Mouse (Mus musculus) stomach, embryonic 16.5 days (tissue): ENCODE data around the gene Cldn11. TPM values are rescaled to one million over a fixed set of nuclear protein-coding genes. Genes with fewer than 3 reads are reported as not detected.

Experiments used
- ATAC-seq: fragments of 200-750 bp; cut with Nextera tagmentation; 2 replicates; pipeline ENCODE4 v1.8.0; 2017; ENCODE audit warnings: moderate number of reproducible peaks, moderate TSS enrichment; ENCODE audit not compliant: insufficient read depth, low FRiP score
- H3K27ac ChIP-seq: fragments of 300-500 bp; sonication (generic); 2 replicates; pipeline ENCODE4 v1.5.1; 2014; ENCODE audit warnings: low read length
- H3K27me3 ChIP-seq: fragments of 300-500 bp; sonication (generic); 2 replicates; pipeline ENCODE4 v1.6.1; 2014; ENCODE audit warnings: low read length, control low read depth, mixed read lengths; ENCODE audit not compliant: control insufficient read depth, insufficient read depth
- H3K36me3 ChIP-seq: fragments of 300-500 bp; sonication (generic); 2 replicates; pipeline ENCODE4 v1.6.1; 2014; ENCODE audit warnings: low read length; ENCODE audit not compliant: control insufficient read depth, insufficient read depth
- H3K4me1 ChIP-seq: fragments of 300-500 bp; sonication (generic); 2 replicates; pipeline ENCODE4 v1.6.1; 2014; ENCODE audit warnings: low read length, control low read depth, mixed read lengths; ENCODE audit not compliant: control insufficient read depth, insufficient read depth
- H3K4me2 ChIP-seq: fragments of 300-500 bp; sonication (generic); 2 replicates; pipeline ENCODE4 v1.6.1; 2014; ENCODE audit warnings: low read depth, low read length, mixed read lengths
- H3K4me3 ChIP-seq: fragments of 300-500 bp; sonication (generic); replicated peaks from 2 replicates; pipeline ENCODE4 v1.5.1; 2014; ENCODE audit warnings: mild to moderate bottlenecking, low read length
- H3K9ac ChIP-seq: fragments of 300-500 bp; sonication (generic); 2 replicates; pipeline ENCODE4 v1.6.1; 2014; ENCODE audit warnings: low read length
- H3K9me3 ChIP-seq: fragments of 300-500 bp; sonication (generic); replicated peaks from 2 replicates; pipeline ENCODE4 v1.6.1; 2016; ENCODE audit warnings: low read length, control low read depth; ENCODE audit not compliant: control insufficient read depth
- WGBS: fragments of 180-500 bp; shearing (Covaris S2); extraction: QIAGEN DNeasy Blood & Tissue Kit; methylation state at CpG from one replicate; pipeline ENCODE4 v1.1.7; 2014; 5-methylcytosine and 5-hydroxymethylcytosine counted together
- polyA plus RNA-seq: library from polyadenylated mRNA; unstranded; fragments of >200 nt; fragmentation: Nextera tagmentation; extraction: Ambion mirVana; gene quantifications from 2 replicates; pipeline ENCODE4 v1.2.1, GENCODE M21; 2015

Cldn11 gene
- polyA plus RNA-seq, 1 experiment from 2014 or later, result 4.2 TPM

DNA sequence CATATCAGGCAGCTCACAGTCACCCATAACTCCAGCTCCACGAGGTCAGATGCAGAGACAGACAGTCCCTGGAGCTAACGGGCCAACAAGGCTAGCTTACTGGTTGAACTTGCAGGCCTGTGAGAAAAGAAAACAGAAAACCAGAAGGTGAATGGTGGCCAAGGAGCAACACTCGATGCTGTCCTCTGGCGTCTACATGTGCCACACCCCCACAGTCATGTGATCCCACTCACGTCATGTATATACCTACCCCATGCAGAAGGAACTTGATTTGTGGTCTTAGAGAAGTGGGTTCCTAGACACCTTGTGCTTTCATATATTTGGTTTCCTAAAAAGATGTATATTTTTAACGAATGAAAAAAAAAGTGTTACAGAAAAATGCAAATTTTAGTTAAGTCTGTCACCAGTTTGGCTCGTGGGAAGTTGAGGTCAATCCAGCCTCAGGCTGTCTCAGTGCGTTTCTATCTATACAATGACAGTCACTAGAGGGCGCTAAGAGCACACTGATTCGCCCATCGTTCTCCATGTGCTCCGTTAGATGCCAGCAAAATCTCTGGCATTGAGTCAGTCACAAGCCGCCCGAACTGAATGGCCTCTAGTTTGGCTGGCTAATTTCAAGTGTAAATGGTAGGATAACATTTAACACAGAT is 4.0 kb upstream of the Cldn11 start:
- no peaks in the 10 kb centered on the region for H3K9me3 ChIP-seq
- H3K4me1 ChIP-seq, result peaks cover 2% of the 10 kb centered on the region; the same call in 1 of the 2 replicates
- WGBS, result 14% methylated on average over 14 of the region's 14 CpGs
- H3K4me3 ChIP-seq, result no peak overlapping the region
- peak; percentile 73; the same call in 1 of the 2 replicates for ATAC-seq
- H3K9ac ChIP-seq, result no peak overlapping the region; the same call in 1 of the 2 replicates
- peak overlapping the region; percentile 21; the same call in 1 of the 2 replicates for H3K4me2 ChIP-seq
- H3K27ac ChIP-seq, result no peak overlapping the region
- 0 out of 2 replicates have a peak, but pooled peaks cover 6% of the 10 kb centered on the region for H3K27me3 ChIP-seq
- H3K36me3 ChIP-seq, result no peaks in the 10 kb centered on the region

DNA sequence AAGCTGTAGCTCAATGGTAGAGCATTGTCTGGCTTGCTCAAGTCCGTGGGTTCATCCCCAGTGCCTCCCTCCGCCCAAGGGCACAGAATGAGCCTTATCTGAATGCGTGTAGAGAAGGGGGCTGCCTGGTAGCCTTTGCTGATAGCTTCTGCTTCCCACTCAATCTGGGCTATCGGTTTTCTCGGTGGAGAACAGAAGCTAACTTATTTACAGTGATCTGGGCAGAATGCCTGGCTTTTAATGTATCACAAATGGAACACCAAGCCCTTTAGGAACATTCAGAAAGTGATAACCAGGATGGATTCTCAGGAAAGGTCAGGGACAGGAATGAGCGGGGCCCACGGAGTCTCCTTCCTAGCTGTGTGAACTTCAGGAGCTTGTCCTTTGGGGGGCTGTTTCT is 1.1 kb upstream of the Cldn11 start:
- Histone ChIP-seq H3K9me3 (no peaks in the 10 kb centered on the region), H3K36me3 (no peaks in the 10 kb centered on the region), H3K4me2 (no peak overlapping the region), H3K27me3 (0 out of 2 replicates have a peak, but pooled peaks cover 6% of the 10 kb centered on the region), H3K4me1 (peaks cover 2% of the 10 kb centered on the region; the same call in 1 of the 2 replicates), H3K4me3 (no peak overlapping the region), H3K27ac (no peak overlapping the region), H3K9ac (no peak overlapping the region)
- no peak for ATAC-seq
- 73% methylated on average over 7 of the region's 7 CpGs for WGBS

DNA sequence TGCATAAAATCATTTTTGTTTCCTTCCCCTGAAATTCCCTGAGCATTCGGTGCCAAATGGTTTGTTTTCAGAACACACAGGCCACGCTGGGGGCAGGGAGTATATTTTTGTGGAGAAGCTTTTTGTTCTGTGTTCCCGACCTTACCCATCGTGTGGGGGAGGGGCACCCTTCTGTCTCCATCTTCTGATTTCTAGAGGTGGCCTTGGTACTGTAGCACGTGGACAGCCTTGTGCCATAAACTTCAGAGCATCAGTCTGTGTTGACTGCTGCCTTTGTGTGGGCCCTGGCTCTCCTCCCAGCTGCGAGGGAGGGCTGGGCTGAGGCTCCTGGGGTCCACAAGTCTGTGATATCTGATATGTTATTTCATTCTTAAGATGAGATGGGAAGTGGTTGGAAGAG is 2.4 kb downstream of the Cldn11 start:
- Histone ChIP-seq H3K36me3 (no peaks in the 10 kb centered on the region), H3K27ac (no peak overlapping the region), H3K9me3 (no peaks in the 10 kb centered on the region), H3K4me1 (no peaks in the 10 kb centered on the region; the same call in 1 of the 2 replicates), H3K4me2 (no peak overlapping the region), H3K9ac (no peak overlapping the region), H3K27me3 (0 out of 2 replicates have a peak, but pooled peaks cover 6% of the 10 kb centered on the region), H3K4me3 (no peak overlapping the region)
- no peak for ATAC-seq
- WGBS, result 52% methylated on average over 6 of the region's 6 CpGs

DNA sequence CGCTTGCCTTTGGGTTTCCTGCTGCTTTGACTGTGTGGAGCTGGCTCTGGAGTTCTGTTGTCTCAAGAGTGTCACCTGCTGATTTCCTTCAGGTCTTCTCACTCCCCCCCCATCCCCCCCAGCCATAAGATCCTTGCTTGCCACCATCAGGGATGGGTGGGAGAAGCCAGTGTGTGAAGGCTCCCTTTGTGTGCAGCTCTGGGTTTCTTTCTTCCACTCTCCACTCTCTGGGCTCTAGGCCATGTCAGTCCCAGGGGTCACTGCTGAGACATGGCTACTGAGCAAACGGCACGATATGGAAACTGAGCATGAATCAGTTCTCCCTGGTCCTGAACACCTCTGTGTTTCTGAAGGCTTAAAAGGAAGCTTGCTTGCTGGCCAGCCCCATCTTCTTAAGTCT is 6.4 kb downstream of the Cldn11 start:
- no peak for ATAC-seq
- no peaks in the 10 kb centered on the region for H3K4me1 ChIP-seq
- H3K4me2 ChIP-seq, result no peak overlapping the region
- WGBS, result 51% methylated on average over 3 of the region's 3 CpGs
- H3K9ac ChIP-seq, result no peak overlapping the region
- no peaks in the 10 kb centered on the region for H3K36me3 ChIP-seq
- no peak overlapping the region for H3K27ac ChIP-seq
- H3K27me3 ChIP-seq, result no peaks in the 10 kb centered on the region
- H3K9me3 ChIP-seq, result no peaks in the 10 kb centered on the region
- no peak overlapping the region for H3K4me3 ChIP-seq

DNA sequence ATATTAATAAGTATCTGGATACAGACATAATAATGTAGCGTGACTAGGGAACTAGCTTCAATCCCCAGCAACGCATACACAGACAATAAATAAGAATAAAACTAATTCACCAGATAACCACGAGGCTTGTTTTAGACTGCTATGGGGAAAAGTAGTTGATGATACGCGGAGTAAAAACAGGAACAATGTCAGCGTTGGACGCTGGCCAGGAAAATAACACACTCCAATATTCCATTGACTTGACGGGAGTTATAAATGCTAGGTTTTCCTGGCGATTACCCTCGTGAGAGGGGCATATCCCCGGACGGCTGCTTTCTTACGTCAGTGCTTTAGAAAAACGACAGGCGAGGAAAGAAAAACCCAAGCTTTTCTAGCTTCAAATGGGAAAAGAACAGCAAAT is 8.1 kb downstream of the Cldn11 start:
- no peak overlapping the region for H3K4me2 ChIP-seq
- no peaks in the 10 kb centered on the region for H3K9me3 ChIP-seq
- H3K27ac ChIP-seq, result no peak overlapping the region
- no peaks in the 10 kb centered on the region for H3K36me3 ChIP-seq
- WGBS, result 61% methylated on average over 15 of the region's 15 CpGs
- H3K4me1 ChIP-seq, result no peaks in the 10 kb centered on the region
- no peaks in the 10 kb centered on the region for H3K27me3 ChIP-seq
- H3K4me3 ChIP-seq, result no peak overlapping the region
- no peak for ATAC-seq
- H3K9ac ChIP-seq, result no peak overlapping the region

DNA sequence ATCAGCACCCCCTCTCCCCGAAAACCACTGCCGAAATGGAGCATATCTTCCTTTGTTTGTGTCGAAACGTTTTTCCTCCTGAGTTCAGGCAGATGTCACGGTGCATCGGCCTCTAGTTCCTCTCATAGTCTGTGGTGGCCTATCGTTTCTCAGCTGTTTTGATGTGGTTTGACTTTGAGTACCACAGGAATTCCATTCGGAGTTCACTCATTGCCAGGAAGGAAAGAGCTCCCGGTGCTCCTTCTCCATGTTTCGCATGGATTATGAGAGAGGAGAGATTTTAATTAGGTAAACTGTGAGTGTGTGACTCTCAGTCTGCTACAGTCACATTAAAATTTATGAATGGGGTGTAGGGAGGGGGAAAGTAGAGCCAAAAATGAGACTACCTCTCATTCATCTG is 10.3 kb downstream of the Cldn11 start:
- 83% methylated on average over 10 of the region's 10 CpGs for WGBS
- Histone ChIP-seq H3K9me3 (no peaks in the 10 kb centered on the region), H3K4me3 (no peak overlapping the region), H3K27ac (no peak overlapping the region), H3K9ac (no peak overlapping the region), H3K36me3 (no peaks in the 10 kb centered on the region), H3K4me1 (no peaks in the 10 kb centered on the region), H3K27me3 (no peaks in the 10 kb centered on the region), H3K4me2 (no peak overlapping the region)
- no peak for ATAC-seq

DNA sequence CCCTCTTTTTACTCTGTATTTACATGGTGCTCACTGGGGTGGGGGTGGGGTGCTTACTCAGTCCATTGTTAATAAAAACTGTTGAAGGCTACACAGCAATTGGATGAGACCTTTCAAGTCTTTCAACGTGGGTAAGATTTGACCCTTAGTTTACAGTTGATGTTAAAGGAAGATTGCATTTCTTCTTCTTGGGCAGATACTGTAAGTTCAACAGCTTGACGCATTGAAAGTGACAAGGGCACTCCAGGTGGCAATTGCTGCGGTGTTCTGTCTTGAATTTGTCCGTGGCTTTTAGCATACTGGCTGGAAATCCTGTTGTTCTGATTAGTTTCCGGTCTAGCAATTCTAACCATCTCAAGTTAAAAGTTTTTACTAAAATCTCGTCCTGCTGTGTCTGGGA is 11.6 kb downstream of the Cldn11 start:
- Histone ChIP-seq H3K36me3 (no peaks in the 10 kb centered on the region), H3K4me1 (no peaks in the 10 kb centered on the region), H3K27me3 (no peaks in the 10 kb centered on the region), H3K4me3 (no peak overlapping the region), H3K27ac (no peak overlapping the region), H3K4me2 (no peak overlapping the region), H3K9me3 (no peaks in the 10 kb centered on the region), H3K9ac (no peak overlapping the region)
- ATAC-seq, result no peak
- WGBS, result 47% methylated on average over 6 of the region's 6 CpGs

DNA sequence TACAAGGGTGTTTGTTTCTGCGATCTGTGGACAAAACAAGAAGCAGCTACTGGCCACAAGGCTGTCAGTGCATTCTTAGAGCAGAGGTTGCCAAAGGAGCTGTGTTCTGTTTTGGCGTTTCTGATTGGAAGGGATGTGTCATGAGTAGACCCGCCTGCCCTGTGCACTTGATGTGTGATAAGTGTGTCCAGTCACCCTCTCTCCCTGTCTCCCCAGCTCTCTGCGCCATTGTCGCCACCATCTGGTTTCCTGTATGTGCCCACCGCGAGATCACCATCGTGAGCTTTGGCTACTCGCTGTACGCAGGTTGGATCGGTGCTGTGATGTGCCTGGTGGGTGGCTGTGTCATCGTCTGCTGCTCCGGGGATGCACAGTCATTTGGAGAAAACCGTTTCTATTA is 13.1 kb downstream of the Cldn11 start:
- H3K4me2 ChIP-seq, result no peak overlapping the region
- H3K9me3 ChIP-seq, result no peaks in the 10 kb centered on the region
- H3K9ac ChIP-seq, result no peak overlapping the region
- no peaks in the 10 kb centered on the region; the same call in 1 of the 2 replicates for H3K4me1 ChIP-seq
- H3K4me3 ChIP-seq, result no peak overlapping the region
- H3K36me3 ChIP-seq, result no peaks in the 10 kb centered on the region
- no peak overlapping the region for H3K27ac ChIP-seq
- no peaks in the 10 kb centered on the region for H3K27me3 ChIP-seq
- no peak for ATAC-seq
- 93% methylated on average over 14 of the region's 14 CpGs for WGBS

DNA sequence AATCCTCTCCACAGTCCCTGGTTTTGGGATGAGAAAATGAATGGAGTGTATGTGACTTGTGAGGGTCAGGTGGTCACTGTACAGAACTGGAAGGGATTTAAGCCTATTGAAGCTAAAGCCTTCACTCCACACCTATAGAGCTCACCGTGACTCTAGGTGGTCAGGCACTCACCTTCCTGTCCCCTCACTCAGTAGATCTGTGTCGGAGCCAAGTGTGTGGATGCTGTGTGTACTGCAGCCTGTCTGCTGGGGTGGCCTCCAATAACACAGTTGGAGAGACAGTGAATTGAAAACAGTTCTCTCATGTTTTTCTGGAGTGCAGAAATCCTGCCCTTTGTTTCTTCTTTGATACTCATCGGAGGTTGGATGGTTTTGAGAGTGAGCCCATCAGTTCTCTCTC is 16.1 kb downstream of the Cldn11 start:
- H3K9me3 ChIP-seq, result no peaks in the 10 kb centered on the region
- 73% methylated on average over 3 of the region's 3 CpGs for WGBS
- no peak overlapping the region for H3K4me3 ChIP-seq
- H3K36me3 ChIP-seq, result no peaks in the 10 kb centered on the region
- no peak overlapping the region for H3K4me2 ChIP-seq
- H3K4me1 ChIP-seq, result no peaks in the 10 kb centered on the region; the same call in 1 of the 2 replicates
- no peak for ATAC-seq
- H3K9ac ChIP-seq, result no peak overlapping the region
- no peak overlapping the region for H3K27ac ChIP-seq
- no peaks in the 10 kb centered on the region for H3K27me3 ChIP-seq
